Mouse (Mus musculus) embryonic facial prominence, embryonic 14.5 days (tissue): Measurements from ENCODE around the gene Gm28048. TPM values are rescaled to one million over a fixed set of nuclear protein-coding genes. Genes with fewer than 3 reads are reported as not detected.

ENCODE experiments used
- ATAC-seq: fragments of 200-750 bp; cut with Nextera tagmentation; 2 replicates; pipeline ENCODE4 v1.8.0; 2017; ENCODE audit warnings: low read depth, moderate number of reproducible peaks, moderate TSS enrichment
- DNase-seq: peaks from one replicate; pipeline ENCODE4 v3.0.0-alpha.2; 2015; ENCODE audit warnings: low spot score
- H3K27ac ChIP-seq: fragments of 300-500 bp; sonication (generic); replicated peaks from 2 replicates; pipeline ENCODE4 v1.5.1; 2014; ENCODE audit warnings: low read depth, mild to moderate bottlenecking, low read length, moderate library complexity
- H3K27me3 ChIP-seq: fragments of 300-500 bp; sonication (generic); replicated peaks from 2 replicates; pipeline ENCODE4 v1.6.1; 2014; ENCODE audit warnings: low read length; ENCODE audit not compliant: control insufficient read depth, insufficient read depth
- H3K36me3 ChIP-seq: fragments of 300-500 bp; sonication (generic); 2 replicates; pipeline ENCODE4 v1.6.1; 2014; ENCODE audit warnings: low read length, mixed read lengths; ENCODE audit not compliant: control insufficient read depth, insufficient read depth
- H3K4me1 ChIP-seq: fragments of 300-500 bp; sonication (generic); 2 replicates; pipeline ENCODE4 v1.6.1; 2014; ENCODE audit warnings: antibody characterized with exemption, low read length; ENCODE audit not compliant: control insufficient read depth, insufficient read depth
- H3K4me2 ChIP-seq: fragments of 300-500 bp; sonication (generic); 2 replicates; pipeline ENCODE4 v1.6.1; 2014; ENCODE audit warnings: low read depth, mild to moderate bottlenecking, low read length, moderate library complexity, mixed read lengths
- H3K4me3 ChIP-seq: fragments of 300-500 bp; sonication (generic); 2 replicates; pipeline ENCODE4 v1.5.1; 2014; ENCODE audit warnings: low read depth, mild to moderate bottlenecking, low read length
- H3K9ac ChIP-seq: fragments of 300-500 bp; sonication (generic); 2 replicates; pipeline ENCODE4 v1.6.1; 2014; ENCODE audit warnings: low read depth, mild to moderate bottlenecking, low read length, moderate library complexity, mixed read lengths
- H3K9me3 ChIP-seq: fragments of 300-500 bp; sonication (generic); 2 replicates; pipeline ENCODE4 v1.6.1; 2016; ENCODE audit warnings: low read length; ENCODE audit not compliant: control insufficient read depth
- WGBS: fragments of 180-500 bp; shearing (Covaris S2); extraction: QIAGEN DNeasy Blood & Tissue Kit; methylation state at CpG from one replicate; pipeline ENCODE4 v1.1.7; 2014; 5-methylcytosine and 5-hydroxymethylcytosine counted together
- polyA plus RNA-seq: library from polyadenylated mRNA; unstranded; fragments of >200 nt; fragmentation: Nextera tagmentation; extraction: Ambion mirVana; gene quantifications from 2 replicates; pipeline ENCODE4 v1.2.1, GENCODE M21; 2014

Gm28048 gene
- polyA plus RNA-seq, 1 experiment from 2014 or later = 13.6 TPM

DNA sequence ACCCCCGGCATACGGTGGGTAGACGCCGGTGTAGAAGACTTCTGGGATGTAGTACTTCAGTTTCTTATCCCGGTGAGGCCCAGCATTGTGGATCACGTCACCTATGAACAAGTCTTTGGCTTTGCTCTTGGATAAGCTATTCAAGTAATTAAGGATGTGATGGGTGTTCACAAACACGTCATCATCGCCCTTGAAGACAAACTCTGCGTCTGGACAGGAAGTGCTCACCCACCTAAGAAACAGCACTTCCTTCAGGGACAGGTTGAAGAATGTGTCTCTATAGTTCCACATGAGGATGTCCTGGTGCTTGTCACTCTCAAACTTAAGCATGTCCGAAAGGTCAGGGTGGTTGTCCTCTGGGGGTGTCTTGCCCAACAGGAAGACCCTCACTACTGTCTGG lies 145.6 kb downstream of the Gm28048 start:
- Histone ChIP-seq H3K4me3 (no peak overlapping the region), H3K4me2 (no peak overlapping the region), H3K4me1 (no peaks in the 10 kb centered on the region), H3K27ac (no peak overlapping the region), H3K27me3 (no peaks in the 10 kb centered on the region), H3K36me3 (no peaks in the 10 kb centered on the region), H3K9ac (no peak overlapping the region), H3K9me3 (no peaks in the 10 kb centered on the region)
- no peak for DNase-seq
- ATAC-seq = no peak
- 88% methylated on average over 10 of the region's 10 CpGs for WGBS

GRCm38 (mm10) chr11:22832600-22832999 lies 149.3 kb downstream of the Gm28048 start:
- no peaks in the 10 kb centered on the region for H3K36me3 ChIP-seq
- no peaks in the 10 kb centered on the region for H3K4me1 ChIP-seq
- no peaks in the 10 kb centered on the region for H3K27me3 ChIP-seq
- 88% methylated on average over 4 of the region's 4 CpGs for WGBS
- H3K27ac ChIP-seq = no peak overlapping the region
- H3K4me3 ChIP-seq = no peak overlapping the region
- H3K9ac ChIP-seq = no peak overlapping the region
- no peaks in the 10 kb centered on the region for H3K9me3 ChIP-seq
- DNase-seq = no peak
- ATAC-seq = no peak
- H3K4me2 ChIP-seq = no peak overlapping the region

- no peaks in the 10 kb centered on the region for H3K4me1 ChIP-seq
Observed at GRCm38 (mm10) chr11:22831916-22832315, 150.0 kb downstream of the Gm28048 start.

DNA sequence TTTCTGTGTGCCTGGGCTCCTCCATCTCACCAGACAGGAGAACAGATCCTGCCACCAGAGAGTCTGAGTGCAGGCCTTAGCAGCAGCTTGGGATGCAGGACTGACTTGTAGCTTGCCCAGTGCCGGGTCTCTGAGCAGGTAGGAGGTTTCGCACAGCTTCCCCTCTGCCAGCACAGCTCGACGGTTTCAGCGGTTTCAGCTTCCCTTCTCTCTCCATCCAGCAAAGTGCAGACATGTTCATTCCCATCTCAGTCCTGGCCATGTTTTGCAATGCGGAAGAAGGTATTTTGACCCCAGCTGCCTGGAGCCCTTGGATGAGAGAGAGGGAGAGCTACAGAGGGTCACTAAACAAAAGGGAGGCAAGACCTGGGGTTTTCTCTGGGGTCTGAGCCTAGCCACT lies 151.2 kb downstream of the Gm28048 start:
- 68% methylated on average over 6 of the region's 6 CpGs for WGBS
- H3K36me3 ChIP-seq = no peaks in the 10 kb centered on the region
- no peak overlapping the region for H3K4me3 ChIP-seq
- no peaks in the 10 kb centered on the region for H3K4me1 ChIP-seq
- DNase-seq = no peak
- no peaks in the 10 kb centered on the region for H3K27me3 ChIP-seq
- H3K27ac ChIP-seq = no peak overlapping the region
- H3K4me2 ChIP-seq = no peak overlapping the region
- no peaks in the 10 kb centered on the region for H3K9me3 ChIP-seq
- ATAC-seq = no peak
- no peak overlapping the region for H3K9ac ChIP-seq

More at GRCm38 (mm10) chr11:22831916-22832315, 150.0 kb downstream of the Gm28048 start:
- no peak for DNase-seq
- WGBS = 84% methylated on average over 11 of the region's 11 CpGs
- H3K4me3 ChIP-seq = no peak overlapping the region
- no peak overlapping the region for H3K27ac ChIP-seq
- no peaks in the 10 kb centered on the region for H3K27me3 ChIP-seq
- no peaks in the 10 kb centered on the region for H3K9me3 ChIP-seq
- H3K9ac ChIP-seq = no peak overlapping the region
- no peak overlapping the region for H3K4me2 ChIP-seq
- ATAC-seq = no peak
- H3K36me3 ChIP-seq = no peaks in the 10 kb centered on the region

DNA sequence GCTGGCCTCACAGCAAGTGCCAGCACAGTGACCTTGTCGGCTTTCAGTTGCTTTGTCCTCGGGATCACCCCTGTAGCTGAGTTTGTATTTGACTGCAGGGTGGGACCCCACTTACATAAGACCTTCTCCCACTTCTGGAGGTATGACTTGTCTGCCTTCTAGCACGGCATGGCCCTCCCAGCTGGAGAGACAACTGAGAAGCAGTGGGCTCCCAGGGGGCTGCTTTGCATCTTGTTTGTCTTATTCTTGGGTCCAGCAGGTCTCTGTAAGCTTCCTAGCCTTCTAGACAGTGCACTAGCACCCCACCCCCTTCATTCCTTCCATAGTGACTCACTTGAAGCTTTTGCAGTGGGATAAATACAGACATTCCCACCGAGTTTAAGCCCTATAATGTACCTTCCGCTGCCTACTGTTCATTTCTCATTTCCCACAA lies 151.7 kb downstream of the Gm28048 start:
- 37% methylated on average over 5 of the region's 5 CpGs for WGBS
- Histone ChIP-seq H3K4me1 (no peaks in the 10 kb centered on the region), H3K9ac (no peak overlapping the region), H3K27ac (no peak overlapping the region), H3K4me2 (no peak overlapping the region), H3K4me3 (no peak overlapping the region), H3K27me3 (no peaks in the 10 kb centered on the region), H3K9me3 (no peaks in the 10 kb centered on the region), H3K36me3 (no peaks in the 10 kb centered on the region)
- ATAC-seq = no peak
- DNase-seq = no peak

DNA sequence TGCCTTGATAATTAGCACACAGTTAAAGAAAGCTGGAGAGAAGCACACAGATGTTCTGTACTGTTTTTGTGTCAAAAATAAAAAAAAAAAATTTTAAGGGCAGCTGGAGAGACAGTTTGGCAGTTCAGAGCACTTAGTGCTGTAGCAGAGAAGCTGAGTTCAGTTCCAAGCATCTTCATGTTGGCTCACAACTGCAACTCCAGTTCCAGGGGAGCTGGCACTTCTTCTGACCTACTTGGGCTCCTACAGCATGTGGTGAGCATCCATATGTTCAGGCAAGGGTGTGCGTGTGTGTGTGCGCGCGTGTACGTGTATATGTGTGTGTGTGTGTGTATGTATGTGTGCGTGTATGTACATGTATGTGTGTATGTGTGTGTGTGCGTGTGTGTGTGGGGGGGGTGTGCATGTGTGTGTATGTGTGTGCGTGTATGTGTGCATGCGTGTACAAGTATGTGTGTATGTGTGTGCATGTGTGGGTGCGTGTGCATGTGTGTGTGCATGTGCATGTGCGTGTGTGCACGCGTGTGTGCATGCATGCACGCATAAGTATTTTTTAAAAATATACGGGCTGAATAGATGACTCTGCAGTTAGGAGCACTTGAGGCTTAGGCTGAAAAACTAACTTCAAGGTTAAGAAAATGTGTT lies 152.8 kb downstream of the Gm28048 start:
- Histone ChIP-seq H3K9ac (no peak overlapping the region), H3K9me3 (no peaks in the 10 kb centered on the region), H3K36me3 (no peaks in the 10 kb centered on the region), H3K4me2 (no peak overlapping the region), H3K4me1 (no peaks in the 10 kb centered on the region), H3K27ac (no peak overlapping the region), H3K27me3 (no peaks in the 10 kb centered on the region), H3K4me3 (no peak overlapping the region)
- 0 out of 2 replicates have a peak, but pooled peaks have one; percentile 20 for ATAC-seq
- 96% methylated on average over 15 of the region's 15 CpGs for WGBS
- DNase-seq = no peak

DNA sequence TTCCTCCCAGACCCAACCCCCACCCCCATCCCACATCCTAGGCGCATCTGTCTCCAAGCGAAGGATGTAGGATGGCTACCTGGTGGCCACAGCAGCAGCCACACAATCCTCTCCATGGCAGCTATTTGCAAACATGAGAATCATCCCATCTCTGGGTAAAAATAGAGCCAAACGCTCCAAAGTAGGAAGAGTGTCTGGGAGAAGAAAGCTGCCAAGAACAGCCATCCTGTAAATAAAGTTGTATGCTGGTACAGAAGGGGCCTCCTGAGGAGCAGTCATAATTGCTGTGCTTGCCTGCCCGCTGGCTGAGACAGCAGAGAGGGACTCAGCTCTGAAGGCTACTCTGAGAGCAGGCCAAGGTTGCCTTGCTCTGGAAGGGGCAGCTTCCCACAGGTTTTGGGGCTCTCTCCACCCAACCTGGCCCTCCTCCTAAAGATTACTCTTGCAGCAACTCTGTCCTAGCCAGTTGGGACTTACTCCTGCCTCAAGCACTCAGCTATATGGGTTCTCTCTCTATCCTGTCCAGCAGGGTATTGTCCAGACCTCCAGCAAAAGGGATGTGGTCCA lies 154.3 kb downstream of the Gm28048 start:
- 94% methylated on average over 4 of the region's 4 CpGs for WGBS

DNA sequence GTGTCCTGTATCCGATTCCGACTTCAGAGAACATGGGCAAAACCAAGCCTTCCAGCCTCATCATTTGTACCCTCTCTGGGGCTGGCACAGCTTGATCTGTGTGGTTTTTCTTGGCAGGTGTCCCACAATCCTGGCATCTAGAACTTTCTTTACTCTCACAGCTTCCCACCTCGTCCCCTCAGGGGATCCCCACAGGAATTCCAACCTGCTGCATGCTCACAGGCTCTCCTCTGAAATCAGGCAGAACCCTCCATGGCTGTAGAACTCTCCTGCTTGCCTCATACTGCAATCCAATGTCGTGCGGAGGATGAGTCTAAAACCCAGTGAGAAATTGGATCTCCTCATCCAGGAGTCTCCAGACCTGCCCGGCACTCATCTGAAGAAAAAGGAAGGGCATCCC lies 155.2 kb downstream of the Gm28048 start:
- DNase-seq = no peak
- no peak overlapping the region for H3K9ac ChIP-seq
- no peak overlapping the region for H3K4me2 ChIP-seq
- H3K27me3 ChIP-seq = no peaks in the 10 kb centered on the region
- no peak overlapping the region for H3K27ac ChIP-seq
- no peaks in the 10 kb centered on the region for H3K4me1 ChIP-seq
- no peaks in the 10 kb centered on the region for H3K36me3 ChIP-seq
- 88% methylated on average over 6 of the region's 6 CpGs for WGBS
- H3K4me3 ChIP-seq = no peak overlapping the region
- H3K9me3 ChIP-seq = no peaks in the 10 kb centered on the region
- ATAC-seq = no peak

More for the DNA sequence above, 154.3 kb downstream of the Gm28048 start:
- H3K4me3 ChIP-seq = no peak overlapping the region
- H3K27ac ChIP-seq = no peak overlapping the region
- ATAC-seq (no peak), DNase-seq (no peak)
- H3K9ac ChIP-seq = no peak overlapping the region
- no peak overlapping the region for H3K4me2 ChIP-seq
- no peaks in the 10 kb centered on the region for H3K9me3 ChIP-seq
- no peaks in the 10 kb centered on the region for H3K36me3 ChIP-seq
- no peaks in the 10 kb centered on the region for H3K27me3 ChIP-seq
- H3K4me1 ChIP-seq = no peaks in the 10 kb centered on the region

DNA sequence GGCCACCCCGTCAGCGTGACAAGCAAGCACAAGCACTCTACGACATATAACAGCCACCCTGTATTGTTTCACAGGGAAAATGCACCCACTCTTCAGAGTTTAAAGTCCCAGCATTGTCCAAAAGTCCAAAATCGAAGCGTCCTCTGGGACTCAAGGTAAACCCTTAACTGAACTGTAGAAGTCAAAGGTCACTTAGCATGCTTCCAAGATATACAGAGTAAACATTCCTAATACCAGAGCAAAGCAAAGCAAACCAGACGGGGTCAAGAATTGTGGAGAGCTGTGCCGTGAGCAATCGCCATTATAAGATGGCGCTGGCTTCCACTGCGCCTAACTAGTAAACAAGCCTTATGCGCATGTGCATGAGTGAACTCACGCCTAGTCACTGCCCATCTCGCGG lies 155.8 kb downstream of the Gm28048 start:
- no peaks in the 10 kb centered on the region for H3K27me3 ChIP-seq
- no peaks in the 10 kb centered on the region for H3K4me1 ChIP-seq
- no peaks in the 10 kb centered on the region for H3K9me3 ChIP-seq
- no peak for ATAC-seq
- H3K4me2 ChIP-seq = no peak overlapping the region
- no peak overlapping the region for H3K4me3 ChIP-seq
- no peaks in the 10 kb centered on the region for H3K36me3 ChIP-seq
- no peak for DNase-seq
- no peak overlapping the region for H3K27ac ChIP-seq
- H3K9ac ChIP-seq = no peak overlapping the region
- WGBS = 92% methylated on average over 14 of the region's 14 CpGs
